Mouse (Mus musculus) liver, embryonic 14.5 days (tissue): ENCODE measurements at regions not wholly inside any gene's neighbourhood (a gene's known extent, or its start where the extent isn't known, plus 50 kb on each side); places are given as distances from the start of the nearest gene placed in this dataset.

Experiments
- ATAC-seq: fragments of 200-750 bp; cut with Nextera tagmentation; 2 replicates; pipeline ENCODE4 v1.8.0; 2017; ENCODE audit warnings: moderate number of reproducible peaks, mild to moderate bottlenecking, moderate library complexity; ENCODE audit not compliant: insufficient read depth
- DNase-seq, 3 experiments: peaks; one replicate each; pipeline ENCODE4 v3.0.0-alpha.2; 2012 to 2013; ENCODE audit warnings: low read depth in 3 of 3, low spot score in 3 of 3
- H3K27ac ChIP-seq: fragments of 300-500 bp; sonication (generic); 2 replicates; pipeline ENCODE4 v1.5.1; 2014; ENCODE audit warnings: moderate library complexity, mild to moderate bottlenecking, control low read depth, inconsistent platforms
- H3K27me3 ChIP-seq: fragments of 300-500 bp; sonication (generic); 2 replicates; pipeline ENCODE4 v1.6.1; 2014; ENCODE audit warnings: mild to moderate bottlenecking, low read length, moderate library complexity; ENCODE audit not compliant: control insufficient read depth, insufficient read depth
- H3K36me3 ChIP-seq: fragments of 300-500 bp; sonication (generic); replicated peaks from 2 replicates; pipeline ENCODE4 v1.6.1; 2014; ENCODE audit warnings: low read depth; ENCODE audit not compliant: control insufficient read depth, insufficient read depth
- H3K4me1 ChIP-seq, 2 experiments: fragments of 200-500 bp in 1 of 2; fragments of 300-500 bp in 1 of 2; sonication (generic) in 1 of 2; replicated peaks; 2 replicates each; pipeline ENCODE4 v1.6.1; 2012 to 2014; ENCODE audit warnings: antibody characterized with exemption in 1 of 2, inconsistent platforms in 1 of 2, low read length in 1 of 2; ENCODE audit not compliant: control insufficient read depth in 2 of 2, insufficient read depth in 2 of 2
- H3K4me2 ChIP-seq: fragments of 300-500 bp; sonication (generic); 2 replicates; pipeline ENCODE4 v1.6.1; 2014; ENCODE audit warnings: low read depth, mild to moderate bottlenecking, control low read depth, moderate library complexity
- H3K4me3 ChIP-seq, 2 experiments: fragments of 200-500 bp in 1 of 2; fragments of 300-500 bp in 1 of 2; sonication (generic) in 1 of 2; 2 replicates each; pipeline ENCODE4 v1.5.1; 2012 to 2014; ENCODE audit warnings: low read depth in 2 of 2, low read length in 2 of 2, mild to moderate bottlenecking in 2 of 2, control low read depth in 1 of 2, inconsistent platforms in 1 of 2, moderate library complexity in 1 of 2; ENCODE audit not compliant: insufficient read depth in 1 of 2
- H3K9ac ChIP-seq: fragments of 300-500 bp; sonication (generic); replicated peaks from 2 replicates; pipeline ENCODE4 v1.6.1; 2014; ENCODE audit warnings: mild to moderate bottlenecking, control low read depth, moderate library complexity
- H3K9me3 ChIP-seq: fragments of 300-500 bp; sonication (generic); 2 replicates; pipeline ENCODE4 v1.6.1; 2016; ENCODE audit warnings: low read length, mixed read lengths; ENCODE audit not compliant: control insufficient read depth
- CTCF ChIP-seq: IDR thresholded peaks from 2 replicates; pipeline ENCODE4 v1.5.1; 2016; ENCODE audit warnings: antibody characterized with exemption, low read depth, control low read depth
- EP300 ChIP-seq: IDR thresholded peaks from 2 replicates; pipeline ENCODE4 v1.6.1; 2016; ENCODE audit warnings: antibody characterized with exemption, low read depth
- WGBS: fragments of 180-500 bp; shearing (Covaris S2); extraction: QIAGEN DNeasy Blood & Tissue Kit; methylation state at CpG from one replicate; pipeline ENCODE4 v1.1.7; 2014; ENCODE audit not compliant: insufficient replicate concordance; 5-methylcytosine and 5-hydroxymethylcytosine counted together

- 41% methylated on average over 3 of the region's 3 CpGs for WGBS
- TF ChIP-seq EP300 (no peak), CTCF (no peak)
- no peak for ATAC-seq
Measured at GRCm38 (mm10) chr5:45102661-45103060, 303.2 kb upstream of the Ldb2 start.

GRCm38 (mm10) chr5:45101777-45102176, 302.3 kb upstream of the Ldb2 start:
- H3K4me3 ChIP-seq: no peak overlapping the region
- no peaks in the 10 kb centered on the region for H3K27me3 ChIP-seq
- H3K4me1 ChIP-seq: no peaks in the 10 kb centered on the region
- no peak overlapping the region for H3K27ac ChIP-seq
- WGBS: 54% methylated on average over 4 of the region's 4 CpGs
- H3K4me2 ChIP-seq: no peak overlapping the region
- no peak for DNase-seq
- H3K9me3 ChIP-seq: no peaks in the 10 kb centered on the region
- TF ChIP-seq EP300: no peak
- TF ChIP-seq CTCF: no peak
- ATAC-seq: no peak
- H3K9ac ChIP-seq: no peak overlapping the region
- H3K36me3 ChIP-seq: no peaks in the 10 kb centered on the region

More at GRCm38 (mm10) chr5:45102661-45103060, 303.2 kb upstream of the Ldb2 start:
- no peaks in the 10 kb centered on the region for H3K9me3 ChIP-seq
- DNase-seq: no peak
- H3K9ac ChIP-seq: no peak overlapping the region
- H3K36me3 ChIP-seq: no peaks in the 10 kb centered on the region
- no peak overlapping the region for H3K4me3 ChIP-seq
- no peak overlapping the region for H3K4me2 ChIP-seq
- no peak overlapping the region for H3K27ac ChIP-seq
- no peaks in the 10 kb centered on the region for H3K4me1 ChIP-seq
- H3K27me3 ChIP-seq: no peaks in the 10 kb centered on the region

GRCm38 (mm10) chr5:45099082-45099481, 299.6 kb upstream of the Ldb2 start:
- WGBS: 62% methylated on average over 2 of the region's 2 CpGs
- ATAC-seq (no peak), DNase-seq (no peak)
- H3K9me3 ChIP-seq: no peaks in the 10 kb centered on the region
- H3K4me2 ChIP-seq: no peak overlapping the region
- H3K4me3 ChIP-seq: no peak overlapping the region
- no peak overlapping the region for H3K27ac ChIP-seq
- TF ChIP-seq CTCF (no peak), EP300 (no peak)
- H3K27me3 ChIP-seq: no peaks in the 10 kb centered on the region
- no peaks in the 10 kb centered on the region for H3K4me1 ChIP-seq
- H3K9ac ChIP-seq: no peak overlapping the region
- no peaks in the 10 kb centered on the region for H3K36me3 ChIP-seq

- TF ChIP-seq CTCF: no peak
- no peak for TF ChIP-seq EP300
- WGBS: 67% methylated on average over 1 of the region's 1 CpGs
- no peak for DNase-seq
- H3K36me3 ChIP-seq: no peaks in the 10 kb centered on the region
- no peak for ATAC-seq
- no peak overlapping the region for H3K4me2 ChIP-seq
- no peaks in the 10 kb centered on the region for H3K4me1 ChIP-seq
- no peaks in the 10 kb centered on the region for H3K9me3 ChIP-seq
- no peak overlapping the region for H3K27ac ChIP-seq
- H3K4me3 ChIP-seq: no peak overlapping the region
- H3K27me3 ChIP-seq: no peaks in the 10 kb centered on the region
- H3K9ac ChIP-seq: no peak overlapping the region
Measured at GRCm38 (mm10) chr5:45097941-45098340, 298.5 kb upstream of the Ldb2 start.

GRCm38 (mm10) chr5:45084741-45085140, 285.3 kb upstream of the Ldb2 start:
- Histone ChIP-seq H3K9me3 (no peaks in the 10 kb centered on the region), H3K27ac (no peak overlapping the region), H3K9ac (no peak overlapping the region), H3K36me3 (no peaks in the 10 kb centered on the region), H3K27me3 (no peaks in the 10 kb centered on the region), H3K4me2 (no peak overlapping the region), H3K4me1 (no peaks in the 10 kb centered on the region), H3K4me3 (no peak overlapping the region)
- DNase-seq (no peak), ATAC-seq (no peak)
- WGBS: 57% methylated on average over 1 of the region's 1 CpGs
- TF ChIP-seq EP300 (no peak), CTCF (no peak)
